Mouse (Mus musculus) thymus, adult 2 months (tissue): Measurements from ENCODE around the gene Rab11b. TPM values are rescaled to one million over a fixed set of nuclear protein-coding genes. Genes with fewer than 3 reads are reported as not detected.

Experiments
- DNase-seq: peaks from one replicate; pipeline ENCODE4 v3.0.0; 2021
- H3K27ac ChIP-seq: fragments of 200-500 bp; 2 replicates; pipeline ENCODE4 v1.5.1; 2012; ENCODE audit warnings: low read length, control low read depth; ENCODE audit not compliant: control insufficient read depth, insufficient read depth
- H3K27me3 ChIP-seq: fragments of 200-500 bp; 2 replicates; pipeline ENCODE4 v1.6.1; 2012; ENCODE audit warnings: mild to moderate bottlenecking, low read length, moderate library complexity, mixed read lengths; ENCODE audit not compliant: control insufficient read depth, insufficient read depth
- H3K36me3 ChIP-seq: fragments of 200-500 bp; 2 replicates; pipeline ENCODE4 v1.6.1; 2012; ENCODE audit warnings: mild to moderate bottlenecking, low read length, moderate library complexity; ENCODE audit not compliant: control insufficient read depth, insufficient read depth
- H3K4me1 ChIP-seq: fragments of 200-500 bp; replicated peaks from 2 replicates; pipeline ENCODE4 v1.6.1; 2012; ENCODE audit warnings: low read length; ENCODE audit not compliant: control insufficient read depth, insufficient read depth
- H3K4me3 ChIP-seq: fragments of 200-500 bp; 2 replicates; pipeline ENCODE4 v1.5.1; 2012; ENCODE audit warnings: mild to moderate bottlenecking, low read length, control low read depth, moderate library complexity; ENCODE audit not compliant: control insufficient read depth, insufficient read depth
- CTCF ChIP-seq: fragments of 200-500 bp; IDR thresholded peaks from 2 replicates; pipeline ENCODE4 v1.5.1; 2012; ENCODE audit warnings: mild to moderate bottlenecking, control low read depth, low read length, moderate library complexity, borderline replicate concordance; ENCODE audit not compliant: control insufficient read depth, poor library complexity, insufficient read depth; ENCODE audit errors: extremely low read depth
- POLR2A ChIP-seq: fragments of 200-500 bp; IDR thresholded peaks from 2 replicates; pipeline ENCODE4 v1.6.1; 2012; ENCODE audit warnings: mild to moderate bottlenecking, low read length, control low read depth, moderate library complexity; ENCODE audit not compliant: control insufficient read depth, poor library complexity, insufficient read depth; ENCODE audit errors: extremely low read depth
- WGBS: fragments of 180-500 bp; shearing (Covaris S2); methylation state at CpG from one replicate; pipeline ENCODE4 v1.1.7; 2018; 5-methylcytosine and 5-hydroxymethylcytosine counted together
- polyA plus RNA-seq: library from polyadenylated mRNA; depleted of rRNA; stranded (reverse); fragments of >200 nt; gene quantifications from 2 replicates; pipeline ENCODE4 v1.2.3, GENCODE M21; 2012

Gene Rab11b
- polyA plus RNA-seq, 1 experiment, result 464 TPM

GRCm38 (mm10) chr17:33799277-33799676 lies 38.9 kb upstream of the Rab11b start:
- H3K4me1 ChIP-seq, result no peaks in the 10 kb centered on the region
- H3K36me3 ChIP-seq, result no peaks in the 10 kb centered on the region
- no peak overlapping the region for H3K27ac ChIP-seq
- no peaks in the 10 kb centered on the region for H3K27me3 ChIP-seq
- DNase-seq, result no peak
- TF ChIP-seq POLR2A (no peak), CTCF (no peak)
- 23% methylated on average over 1 of the region's 1 CpGs for WGBS
- no peak overlapping the region for H3K4me3 ChIP-seq

- Histone ChIP-seq H3K4me1 (no peaks in the 10 kb centered on the region), H3K4me3 (no peak overlapping the region), H3K27ac (no peak overlapping the region), H3K36me3 (no peaks in the 10 kb centered on the region), H3K27me3 (no peaks in the 10 kb centered on the region)
- TF ChIP-seq POLR2A (no peak), CTCF (no peak)
- 43% methylated on average over 3 of the region's 3 CpGs for WGBS
- no peak for DNase-seq
Measured at GRCm38 (mm10) chr17:33798306-33798705, 38.0 kb upstream of the Rab11b start.

GRCm38 (mm10) chr17:33788732-33789131 lies 28.4 kb upstream of the Rab11b start:
- TF ChIP-seq CTCF, result no peak
- TF ChIP-seq POLR2A, result no peak
- Histone ChIP-seq H3K4me3 (no peak overlapping the region), H3K27ac (no peak overlapping the region), H3K27me3 (no peaks in the 10 kb centered on the region), H3K4me1 (no peaks in the 10 kb centered on the region), H3K36me3 (no peaks in the 10 kb centered on the region)
- WGBS, result 82% methylated on average over 4 of the region's 4 CpGs
- DNase-seq, result no peak

GRCm38 (mm10) chr17:33786375-33786774 lies 26.0 kb upstream of the Rab11b start:
- H3K4me1 ChIP-seq, result peaks cover 9% of the 10 kb centered on the region
- H3K27me3 ChIP-seq, result no peaks in the 10 kb centered on the region
- TF ChIP-seq POLR2A (no peak), CTCF (no peak)
- H3K36me3 ChIP-seq, result no peaks in the 10 kb centered on the region
- no peak overlapping the region for H3K27ac ChIP-seq
- DNase-seq, result no peak
- 91% methylated on average over 18 of the region's 18 CpGs for WGBS
- no peak overlapping the region for H3K4me3 ChIP-seq

GRCm38 (mm10) chr17:33784939-33785338 lies 24.6 kb upstream of the Rab11b start:
- H3K4me1 ChIP-seq, result peaks cover 17% of the 10 kb centered on the region
- 94% methylated on average over 2 of the region's 2 CpGs for WGBS
- no peak overlapping the region for H3K4me3 ChIP-seq
- DNase-seq, result no peak
- no peaks in the 10 kb centered on the region for H3K36me3 ChIP-seq
- TF ChIP-seq POLR2A (no peak), CTCF (no peak)
- no peaks in the 10 kb centered on the region for H3K27me3 ChIP-seq
- H3K27ac ChIP-seq, result no peak overlapping the region

GRCm38 (mm10) chr17:33783408-33783807 lies 23.1 kb upstream of the Rab11b start:
- Histone ChIP-seq H3K4me1 (peaks cover 24% of the 10 kb centered on the region), H3K27me3 (no peaks in the 10 kb centered on the region), H3K36me3 (no peaks in the 10 kb centered on the region), H3K4me3 (no peak overlapping the region), H3K27ac (no peak overlapping the region)
- TF ChIP-seq CTCF, result no peak
- no peak for TF ChIP-seq POLR2A
- DNase-seq, result no peak

GRCm38 (mm10) chr17:33782067-33782466 lies 21.7 kb upstream of the Rab11b start:
- 27% methylated on average over 4 of the region's 4 CpGs for whole genome bisulfite sequencing
- H3K27ac ChIP-seq, result no peak overlapping the region
- H3K4me3 ChIP-seq, result peak overlapping the region; percentile 47; the same call in 1 of the 2 replicates
- H3K27me3 ChIP-seq, result no peaks in the 10 kb centered on the region
- peaks cover 24% of the 10 kb centered on the region for H3K4me1 ChIP-seq
- TF ChIP-seq CTCF, result no peak
- no peak for TF ChIP-seq POLR2A
- no peaks in the 10 kb centered on the region for H3K36me3 ChIP-seq
- DNase-seq, result no peak
